Mouse (Mus musculus) natural killer cell, adult 2 months (primary cell): ENCODE data around the gene Poc1a.

Source experiments
- DNase-seq, 2 experiments: peaks; one replicate each; pipeline ENCODE4 v3.0.0; 2022; ENCODE audit warnings: low spot score in 2 of 2

The Poc1a gene

DNA sequence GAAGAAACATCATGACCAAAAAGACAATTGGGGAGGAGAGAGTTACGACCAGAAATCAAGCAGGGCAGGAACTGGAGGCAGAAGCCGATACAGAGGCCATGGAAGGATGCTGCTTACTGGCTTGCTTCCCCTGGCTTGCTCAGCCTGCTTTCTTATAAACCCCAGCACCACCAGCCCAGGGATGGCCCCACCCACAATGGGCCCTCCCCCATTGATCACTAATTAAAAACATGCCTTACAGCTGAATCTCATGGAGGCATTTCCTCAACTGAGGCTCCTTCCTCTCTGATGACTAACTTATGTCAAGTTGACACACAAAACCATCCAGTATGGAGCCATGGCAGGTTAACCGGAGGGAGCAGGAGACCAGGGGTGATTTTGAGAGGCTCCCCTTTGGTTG, 118.9 kb downstream of the Poc1a start:
- no peak for DNase-seq
